Mouse (Mus musculus): Measurements from ENCODE around the gene Pcgf2.
"Not testable (repeated sequence)": the region's sequence is repeated elsewhere in the genome, so short reads cannot be mapped to it uniquely, and the experiment has no call there.

Gene Pcgf2

GRCm38 (mm10) chr11:97717369-97718280, 17.3 kb upstream of the Pcgf2 start:
- in situ Hi-C loops (cut with MboI, MseI) = no loop called here

GRCm38 (mm10) chr11:97716021-97716420, 15.7 kb upstream of the Pcgf2 start:
- in situ Hi-C loops (cut with MboI, MseI) = no loop called here

- in situ Hi-C loops (cut with MboI, MseI) = no loop called here
These were observed 14.8 kb upstream of the Pcgf2 start for GRCm38 (mm10) chr11:97714784-97715760.

- in situ Hi-C loops (cut with MboI, MseI) = no loop called here
These were observed 14.1 kb upstream of the Pcgf2 start for GRCm38 (mm10) chr11:97714356-97714755.

- in situ Hi-C loops (cut with MboI, MseI) = no loop called here
These were observed 13.6 kb upstream of the Pcgf2 start for GRCm38 (mm10) chr11:97713896-97714295.

- in situ Hi-C loops (cut with MboI, MseI) = no loop called here
These were observed 12.0 kb upstream of the Pcgf2 start for GRCm38 (mm10) chr11:97712286-97712685.

- in situ Hi-C loops (cut with MboI, MseI) = no loop called here
These were observed 11.1 kb upstream of the Pcgf2 start for GRCm38 (mm10) chr11:97711200-97711900.

GRCm38 (mm10) chr11:97710067-97710466, 9.8 kb upstream of the Pcgf2 start:
- in situ Hi-C loops (cut with MboI, MseI) = not testable (repeated sequence)

- in situ Hi-C loops (cut with MboI, MseI) = loop anchor here (5.0 kb wide), 2 partner anchors 34 to 289 kb away; no protein-coding TSS in a partner anchor
These were observed 2.9 kb upstream of the Pcgf2 start, which contains the start of gene Psmb3 for GRCm38 (mm10) chr11:97703039-97703826. Psmb3 (plus strand) TSS chr11:97703399.

GRCm38 (mm10) chr11:97702393-97702745, 2.1 kb upstream of the Pcgf2 start:
- in situ Hi-C loops (cut with MboI, MseI) = loop anchor here (5.0 kb wide), 2 partner anchors 35 to 290 kb away; no protein-coding TSS in a partner anchor

GRCm38 (mm10) chr11:97701581-97702392, 1.5 kb upstream of the Pcgf2 start:
- in situ Hi-C loops (cut with MboI, MseI) = loop anchor here (5.0 kb wide), 2 partner anchors 36 to 291 kb away; no protein-coding TSS in a partner anchor

- in situ Hi-C loops (cut with MboI, MseI) = loop anchor here (5.0 kb wide), 2 partner anchors 36 to 291 kb away; no protein-coding TSS in a partner anchor
These were observed 666 bp upstream of the Pcgf2 start for GRCm38 (mm10) chr11:97700746-97701580.

- in situ Hi-C loops (cut with MboI, MseI) = loop anchor here (5.0 to 10.0 kb wide), 4 partner anchors 38 to 293 kb away; no protein-coding TSS in a partner anchor
These were observed 683 bp downstream of the Pcgf2 start for GRCm38 (mm10) chr11:97699626-97700002.

- in situ Hi-C loops (cut with MboI, MseI) = loop anchor here (5.0 to 10.0 kb wide), 2 partner anchors 47 to 64 kb away; no protein-coding TSS in a partner anchor
These were observed 1.3 kb downstream of the Pcgf2 start for GRCm38 (mm10) chr11:97698741-97699611.

- in situ Hi-C loops (cut with MboI, MseI) = loop anchor here (5.0 to 10.0 kb wide), 2 partner anchors 46 to 63 kb away; no protein-coding TSS in a partner anchor
These were observed 2.3 kb downstream of the Pcgf2 start for GRCm38 (mm10) chr11:97697891-97698529.

GRCm38 (mm10) chr11:97697199-97697890, 3.0 kb downstream of the Pcgf2 start:
- in situ Hi-C loops (cut with MboI, MseI) = loop anchor here (5.0 to 10.0 kb wide), 2 partner anchors 45 to 63 kb away; no protein-coding TSS in a partner anchor

Measured in regulatory T cell (primary cell).